Mouse (Mus musculus) thymus, adult 2 months (tissue): ENCODE measurements at regions not wholly inside any gene's neighbourhood (a gene's known extent, or its start where the extent isn't known, plus 50 kb on each side); places are given as distances from the start of the nearest gene placed in this dataset.

ENCODE experiments used
- CTCF ChIP-seq: fragments of 200-500 bp; IDR thresholded peaks from 2 replicates; pipeline ENCODE4 v1.5.1; 2012; ENCODE audit warnings: mild to moderate bottlenecking, control low read depth, low read length, moderate library complexity, borderline replicate concordance; ENCODE audit not compliant: control insufficient read depth, poor library complexity, insufficient read depth; ENCODE audit errors: extremely low read depth
- POLR2A ChIP-seq: fragments of 200-500 bp; IDR thresholded peaks from 2 replicates; pipeline ENCODE4 v1.6.1; 2012; ENCODE audit warnings: mild to moderate bottlenecking, low read length, control low read depth, moderate library complexity; ENCODE audit not compliant: control insufficient read depth, poor library complexity, insufficient read depth; ENCODE audit errors: extremely low read depth

- TF ChIP-seq CTCF (no peak), POLR2A (no peak)
Measured at GRCm38 (mm10) chr4:135067805-135068204, 52.6 kb upstream of the Runx3 start.
